Mouse (Mus musculus): ENCODE results near the gene Rpusd3.

Rpusd3 gene

GRCm38 (mm10) chr6:113429965-113430364 is 10.8 kb upstream of the Rpusd3 start:
- DNase-seq, result no peak

GRCm38 (mm10) chr6:113428006-113428405 is 8.9 kb upstream of the Rpusd3 start:
- no peak for DNase-seq

DNA sequence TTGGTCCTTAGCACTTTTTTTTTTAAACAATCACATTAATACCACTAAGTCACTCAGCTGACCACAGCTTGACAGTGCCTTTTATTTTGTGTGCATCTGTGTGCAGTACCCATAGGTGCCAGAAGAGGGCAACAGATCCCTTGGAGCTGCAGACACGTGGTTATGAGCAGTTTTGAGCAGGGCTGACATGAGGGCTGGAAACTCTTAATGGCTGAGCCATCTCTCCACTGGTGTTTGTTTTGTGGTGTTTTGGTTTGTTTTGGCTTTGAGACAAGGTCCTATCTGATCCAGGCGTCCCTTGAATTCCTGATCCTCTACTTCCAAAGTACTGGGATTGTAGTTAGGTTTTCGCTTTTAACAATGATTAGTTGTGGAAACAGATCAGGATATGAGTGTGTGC is 8.3 kb upstream of the Rpusd3 start:
- DNase-seq, result peak in 1 of 2 experiments; percentile 39

GRCm38 (mm10) chr6:113426696-113427095 is 7.6 kb upstream of the Rpusd3 start:
- no peak for DNase-seq

- DNase-seq, result peak in 1 of 2 experiments; percentile 30
Observed at GRCm38 (mm10) chr6:113424187-113424586, 5.0 kb upstream of the Rpusd3 start.

- DNase-seq, result no peak
Observed at GRCm38 (mm10) chr6:113423000-113423399, 3.9 kb upstream of the Rpusd3 start.

DNA sequence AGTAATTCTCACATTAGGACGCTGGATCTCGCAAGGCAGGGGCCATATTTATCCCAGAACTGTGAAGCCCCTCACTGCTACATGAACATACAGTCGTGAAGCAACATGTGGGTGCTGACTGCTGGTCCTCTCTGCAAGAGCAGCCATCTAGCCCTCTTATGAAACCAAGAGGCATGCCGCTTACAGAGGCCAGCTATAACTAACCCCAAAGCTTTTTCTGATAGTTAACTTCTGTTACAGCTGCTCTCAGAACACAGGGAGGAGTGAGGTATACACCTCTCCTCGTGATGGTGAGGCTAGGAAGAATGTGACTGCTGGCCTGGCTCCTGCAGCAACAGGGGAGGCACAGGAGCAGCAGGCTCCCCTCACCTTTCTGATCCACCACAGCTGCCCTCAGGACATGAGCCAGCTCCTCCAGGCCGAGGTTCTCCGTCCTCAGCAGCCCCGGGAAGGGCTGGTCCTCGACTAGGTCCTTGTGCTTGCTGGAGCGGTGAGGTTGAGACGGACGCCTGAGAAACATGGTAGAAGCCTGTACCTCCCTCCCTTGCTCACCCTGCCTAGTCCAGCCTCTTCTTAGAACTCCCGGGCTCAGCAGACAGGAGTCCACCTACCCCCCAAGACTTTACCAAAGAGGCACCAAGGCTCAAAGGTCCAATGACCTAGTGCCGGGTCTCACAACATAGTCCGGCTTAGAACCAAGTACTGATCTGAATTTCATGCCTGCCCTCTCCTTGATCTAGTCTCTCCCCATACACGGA is 520 bp downstream of the Rpusd3 start:
- peak; percentile 24 to 48 for DNase-seq

DNA sequence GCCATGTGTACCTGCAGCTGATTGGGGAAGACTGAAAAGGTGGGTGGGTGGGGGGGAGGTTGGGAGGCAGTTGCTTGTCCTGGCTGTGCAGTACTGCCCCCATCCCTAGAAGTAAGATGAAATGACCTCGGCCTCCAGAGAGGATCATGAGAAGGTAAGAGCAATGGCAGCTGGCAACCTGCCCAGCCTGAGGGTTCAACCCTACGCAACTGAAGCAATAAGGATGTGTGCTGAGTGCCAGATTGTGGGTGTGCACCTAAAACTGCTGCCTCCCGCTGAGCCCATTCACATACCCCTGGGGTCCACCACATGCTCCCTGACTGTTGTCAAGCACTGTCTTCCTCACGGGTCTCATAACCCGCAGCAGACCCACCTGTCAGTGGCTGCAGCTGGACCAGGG is 2.7 kb downstream of the Rpusd3 start:
- peak; percentile 27 to 39 for DNase-seq

DNA sequence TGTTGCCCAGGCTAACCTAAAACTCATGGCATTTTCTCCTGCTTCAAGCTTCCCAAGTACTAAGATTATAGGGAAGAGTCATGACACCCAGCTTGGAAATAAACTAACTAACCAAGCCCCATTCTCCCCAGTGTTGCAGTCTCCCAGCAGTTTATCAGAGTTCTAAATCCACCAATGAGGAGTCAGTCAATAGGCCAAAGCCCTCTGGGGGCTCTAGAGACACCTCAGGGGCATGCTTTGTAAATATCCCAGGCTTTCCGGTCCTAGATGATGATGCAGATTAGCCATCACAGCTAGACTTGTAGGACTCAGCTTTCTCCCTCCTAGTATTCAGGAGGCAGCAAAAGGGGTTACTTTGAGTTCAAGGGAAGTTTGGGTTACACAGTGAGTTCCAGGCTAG is 9.1 kb downstream of the Rpusd3 start:
- no peak for DNase-seq

- no peak for DNase-seq
Observed at GRCm38 (mm10) chr6:113406683-113407082, 12.5 kb downstream of the Rpusd3 start.

DNA sequence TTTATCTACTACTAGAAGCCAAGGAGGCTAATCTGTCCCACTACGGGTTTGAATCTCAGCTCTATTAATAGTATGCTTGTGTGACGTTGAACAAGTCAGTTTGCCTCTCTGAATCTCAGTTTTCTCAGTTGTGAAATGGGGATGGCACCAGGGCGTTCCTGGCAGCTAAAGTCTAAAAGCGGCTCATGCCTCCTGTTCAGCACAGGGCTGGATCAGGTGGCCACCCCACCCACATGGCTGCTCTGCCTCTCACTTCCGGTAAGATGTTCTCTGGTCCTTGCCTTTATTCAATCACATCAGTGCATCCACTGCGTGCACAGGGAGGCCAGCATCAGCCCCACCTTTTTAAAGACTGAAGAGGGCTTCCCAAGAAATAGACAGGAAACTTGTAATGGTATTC is 13.7 kb downstream of the Rpusd3 start:
- DNase-seq, result no peak

DNA sequence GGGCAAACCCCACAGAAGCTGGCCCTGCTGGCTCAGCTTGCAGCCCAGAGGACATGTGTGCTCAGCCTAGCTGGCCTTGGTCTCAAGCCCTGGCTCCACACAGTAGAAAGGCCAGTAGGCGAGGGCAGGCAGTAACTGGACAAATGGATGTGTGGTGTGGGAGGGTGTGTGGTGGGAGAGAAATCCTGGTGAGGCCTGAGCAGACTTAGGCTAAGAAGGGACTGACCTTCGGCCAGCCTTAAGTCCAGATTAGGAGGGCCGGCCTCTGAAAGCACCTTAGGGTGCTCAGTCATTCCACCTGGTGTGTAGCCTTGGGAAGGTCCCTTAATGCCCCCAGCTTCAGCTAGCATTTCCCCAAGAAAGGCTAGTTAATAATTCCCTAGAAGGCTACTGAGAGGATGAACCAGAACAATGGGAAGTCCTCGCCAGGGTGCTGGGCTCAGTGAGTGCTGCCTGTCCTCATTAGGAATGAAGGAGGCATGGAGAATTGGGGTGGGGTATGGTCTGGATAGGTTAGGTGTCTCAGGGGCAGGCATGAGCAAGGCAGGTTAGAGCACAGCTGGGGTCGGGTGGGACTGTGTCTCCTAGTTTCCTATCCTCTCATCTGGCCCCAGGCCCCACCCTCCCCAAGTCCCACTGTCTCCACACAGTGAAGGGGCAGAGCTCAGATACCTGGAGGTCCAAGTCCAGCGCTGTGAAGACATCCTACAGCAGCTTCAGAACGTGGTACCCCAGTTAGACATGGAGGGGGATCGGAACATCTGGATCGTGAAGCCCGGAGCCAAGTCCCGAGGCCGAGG is 14.3 kb downstream of the Rpusd3 start:
- DNase-seq, result no peak

GRCm38 (mm10) chr6:113402094-113402493 is 17.0 kb downstream of the Rpusd3 start:
- DNase-seq, result peak; percentile 40 to 60

GRCm38 (mm10) chr6:113396270-113397030 is 22.7 kb downstream of the Rpusd3 start:
- DNase-seq, result no peak

DNA sequence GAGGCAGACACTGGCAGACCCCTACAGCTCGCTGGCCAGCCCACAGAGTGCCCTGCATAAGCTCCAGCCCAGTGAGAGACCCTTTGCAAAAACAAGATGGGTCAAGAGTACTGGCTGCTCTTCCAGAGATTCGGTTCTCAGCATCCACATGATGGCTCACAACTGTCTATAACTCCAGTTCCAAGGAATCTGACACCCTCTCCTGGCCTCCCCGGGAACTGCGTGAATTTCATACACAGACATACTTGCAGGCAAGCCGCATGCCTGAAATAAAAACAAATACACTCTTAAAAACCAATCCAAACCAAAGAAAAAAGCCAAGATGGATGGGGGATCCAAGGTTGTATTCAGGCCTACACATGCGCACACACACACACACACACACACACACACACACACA is 23.6 kb downstream of the Rpusd3 start:
- no peak for DNase-seq

DNA sequence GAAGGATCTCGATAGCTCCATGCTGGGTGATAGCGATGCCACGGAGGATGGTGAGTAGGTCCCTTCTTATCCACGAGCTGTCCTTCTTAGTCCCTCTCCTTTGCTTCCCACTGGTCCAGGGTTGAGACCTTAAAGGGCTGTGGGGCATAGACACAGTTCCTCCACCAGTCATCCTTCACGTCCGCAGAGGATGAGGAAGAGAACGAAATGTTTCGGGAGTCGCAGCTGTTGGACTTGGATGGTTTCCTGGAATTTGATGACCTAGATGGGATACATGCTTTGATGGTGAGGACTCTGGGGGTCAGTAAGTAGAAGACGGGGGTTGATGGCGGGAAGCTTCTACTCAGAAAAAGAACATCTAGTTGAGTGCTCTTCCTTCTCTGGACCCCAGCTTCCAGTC is 24.3 kb downstream of the Rpusd3 start:
- DNase-seq, result no peak

- DNase-seq, result no peak
Observed at GRCm38 (mm10) chr6:113393951-113394350, 25.2 kb downstream of the Rpusd3 start.

DNA sequence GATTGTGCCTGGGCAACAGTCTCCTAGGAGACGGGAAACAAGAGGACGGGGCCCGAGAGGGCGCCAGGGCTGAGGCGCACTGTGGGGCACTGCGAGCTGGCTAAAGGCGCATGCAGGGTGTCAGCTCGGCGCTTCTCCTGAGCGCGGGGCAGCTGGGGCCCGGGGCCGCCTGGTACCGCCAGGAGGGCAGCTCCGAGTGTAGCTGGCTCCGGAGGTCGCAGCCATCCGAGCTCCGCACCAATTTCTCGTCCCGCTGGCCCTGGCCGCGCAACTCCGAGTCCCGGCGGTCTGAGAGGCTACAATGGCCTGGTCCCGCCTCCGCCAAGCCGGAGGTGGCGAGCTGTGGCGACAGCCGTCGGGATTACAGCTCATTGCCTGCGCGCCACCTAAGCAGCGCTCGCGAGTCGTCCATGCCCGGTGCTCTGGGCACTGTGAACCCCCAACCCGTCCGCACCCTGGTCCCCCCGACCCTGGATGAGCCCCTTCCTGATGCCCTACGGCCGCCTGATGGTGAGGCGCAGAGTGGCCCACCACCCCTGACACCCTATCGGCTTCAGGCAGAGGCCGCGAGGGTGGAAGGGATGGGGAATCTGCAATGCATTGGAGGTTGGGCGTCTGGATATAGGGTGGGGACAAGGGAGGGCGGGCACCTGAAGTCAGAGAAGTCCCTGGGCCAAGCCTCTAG is 26.6 kb downstream of the Rpusd3 start:
- DNase-seq, result peak; percentile 66 to 72

GRCm38 (mm10) chr6:113392015-113392386 is 27.1 kb downstream of the Rpusd3 start:
- DNase-seq, result no peak

DNA sequence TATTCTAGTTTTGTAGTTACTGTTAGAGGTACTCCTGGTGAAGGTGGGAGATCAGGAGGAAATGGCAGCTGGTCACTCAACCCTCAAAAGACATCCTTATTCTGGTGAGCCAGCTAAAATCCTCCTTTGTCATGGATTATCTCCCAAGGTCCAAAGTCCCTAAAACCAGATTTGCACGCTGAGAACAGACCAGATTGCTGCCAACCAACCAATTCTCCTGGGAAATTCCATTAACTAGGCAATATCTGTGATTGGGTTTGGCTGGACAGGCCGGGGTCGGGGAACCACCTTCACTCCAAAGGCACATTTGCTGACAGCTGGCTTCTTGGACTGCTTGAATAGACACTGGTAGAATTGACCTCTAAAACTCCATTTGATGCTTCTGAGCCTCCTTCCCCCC is 28.4 kb downstream of the Rpusd3 start:
- DNase-seq, result no peak

- no peak for DNase-seq
Observed at GRCm38 (mm10) chr6:113388960-113389359, 30.2 kb downstream of the Rpusd3 start, which contains the start of gene Ttll3. Gene Ttll3 (plus strand): TSS chr6:113389260.

GRCm38 (mm10) chr6:113386025-113386424 is 33.1 kb downstream of the Rpusd3 start:
- no peak for DNase-seq
